Mouse (Mus musculus): ENCODE data around the gene Slc7a11. TPM values are rescaled to one million over a fixed set of nuclear protein-coding genes. Genes with fewer than 3 reads are reported as not detected.

Slc7a11 gene
- polyA plus RNA-seq, 1 experiment from 2014 or later = 0.26 TPM

DNA sequence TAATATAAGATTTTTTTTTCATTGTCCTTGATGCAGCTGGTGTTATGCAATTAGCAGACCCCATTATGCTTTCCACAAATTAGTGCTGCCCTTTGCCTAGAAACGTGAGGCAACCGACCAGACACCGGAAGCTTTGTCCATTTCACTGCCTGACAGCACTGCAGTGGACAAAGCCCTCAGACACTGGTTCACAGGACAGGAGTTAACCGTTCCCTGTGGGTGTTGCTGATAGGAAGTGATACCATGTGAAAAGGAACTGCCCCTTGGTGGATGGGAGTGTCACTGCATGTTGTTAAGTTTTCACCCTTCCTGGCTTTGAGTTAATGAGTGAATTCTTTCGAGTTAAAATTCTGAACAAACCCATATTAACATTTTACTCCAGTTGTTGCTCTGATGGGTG is 60.7 kb downstream of the Slc7a11 start:
- H3K9me3 ChIP-seq (replicated peaks; ENCODE audit: control insufficient read depth, low read length) = no peaks in the 10 kb centered on the region
- no peak overlapping the region for H3K27ac ChIP-seq (ENCODE audit: low read length)
- H3K4me2 ChIP-seq (ENCODE audit: low read depth, low read length) = peak overlapping the region; percentile 55; the same call in 1 of the 2 replicates
- ATAC-seq (ENCODE audit: insufficient read depth, low FRiP score) = no peak
- WGBS = 36% methylated on average over 5 of the region's 5 CpGs
- H3K27me3 ChIP-seq (ENCODE audit: control insufficient read depth, insufficient read depth, low read length) = no peaks in the 10 kb centered on the region
- no peaks in the 10 kb centered on the region for H3K4me1 ChIP-seq (ENCODE audit: control insufficient read depth, insufficient read depth, low read length)
- H3K4me3 ChIP-seq (replicated peaks; ENCODE audit: low read length) = no peak overlapping the region
- no peaks in the 10 kb centered on the region for H3K36me3 ChIP-seq (ENCODE audit: control insufficient read depth, insufficient read depth, low read length)
- H3K9ac ChIP-seq (ENCODE audit: low read length) = no peak overlapping the region

DNA sequence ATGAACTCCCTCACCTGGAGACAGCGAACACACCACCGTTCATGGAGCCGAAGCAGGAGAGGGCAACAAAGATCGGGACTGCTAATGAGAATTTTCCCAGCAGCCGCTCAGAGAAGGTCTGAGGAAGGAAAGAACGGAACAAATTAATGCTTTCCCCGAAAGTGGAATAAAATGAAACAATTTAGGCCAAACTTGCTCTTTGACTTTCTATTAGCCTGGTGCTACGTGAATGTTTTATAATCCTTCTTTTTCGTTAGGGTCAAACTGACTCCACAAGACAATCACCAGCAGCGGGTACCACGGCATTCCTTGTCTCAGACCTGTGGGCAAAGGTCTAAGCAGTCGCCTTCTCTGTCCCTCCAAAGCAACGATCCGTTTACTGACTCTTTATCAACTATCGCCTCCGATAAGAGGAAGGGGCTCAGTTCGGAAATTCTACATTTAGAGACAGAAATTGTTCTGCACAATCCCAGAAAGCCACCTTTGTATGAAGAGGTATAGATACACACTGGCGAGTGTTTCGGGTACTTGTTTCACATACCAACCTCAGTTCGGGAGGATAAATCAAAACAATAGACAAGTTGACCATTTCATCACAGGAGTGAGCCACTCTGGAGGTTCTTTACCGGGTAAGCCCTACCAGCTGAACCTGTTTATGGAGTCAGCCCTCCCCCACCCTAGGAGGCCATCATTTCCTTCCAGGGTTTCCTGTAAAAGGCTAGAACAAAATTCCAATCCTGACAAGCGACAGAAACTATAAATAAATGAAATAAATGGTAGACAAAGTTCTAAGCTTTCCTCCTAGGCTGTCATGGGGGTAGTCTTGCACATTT is 61.3 kb downstream of the Slc7a11 start:
- 17% methylated on average over 22 of the region's 22 CpGs for WGBS
- Histone ChIP-seq H3K9me3 (replicated peaks; ENCODE audit: control insufficient read depth, low read length) (no peaks in the 10 kb centered on the region), H3K27ac (ENCODE audit: low read length) (peak overlapping the region; percentile 14; the same call in 1 of the 2 replicates), H3K9ac (ENCODE audit: low read length) (peak overlapping the region; percentile 52), H3K4me1 (ENCODE audit: control insufficient read depth, insufficient read depth, low read length) (no peaks in the 10 kb centered on the region), H3K4me3 (replicated peaks; ENCODE audit: low read length) (peak overlapping the region; percentile 44), H3K4me2 (ENCODE audit: low read depth, low read length) (peak overlapping the region; percentile 55), H3K27me3 (ENCODE audit: control insufficient read depth, insufficient read depth, low read length) (no peaks in the 10 kb centered on the region), H3K36me3 (ENCODE audit: control insufficient read depth, insufficient read depth, low read length) (no peaks in the 10 kb centered on the region)
- peak; percentile 53; the same call in 1 of the 2 replicates for ATAC-seq (ENCODE audit: insufficient read depth, low FRiP score)

DNA sequence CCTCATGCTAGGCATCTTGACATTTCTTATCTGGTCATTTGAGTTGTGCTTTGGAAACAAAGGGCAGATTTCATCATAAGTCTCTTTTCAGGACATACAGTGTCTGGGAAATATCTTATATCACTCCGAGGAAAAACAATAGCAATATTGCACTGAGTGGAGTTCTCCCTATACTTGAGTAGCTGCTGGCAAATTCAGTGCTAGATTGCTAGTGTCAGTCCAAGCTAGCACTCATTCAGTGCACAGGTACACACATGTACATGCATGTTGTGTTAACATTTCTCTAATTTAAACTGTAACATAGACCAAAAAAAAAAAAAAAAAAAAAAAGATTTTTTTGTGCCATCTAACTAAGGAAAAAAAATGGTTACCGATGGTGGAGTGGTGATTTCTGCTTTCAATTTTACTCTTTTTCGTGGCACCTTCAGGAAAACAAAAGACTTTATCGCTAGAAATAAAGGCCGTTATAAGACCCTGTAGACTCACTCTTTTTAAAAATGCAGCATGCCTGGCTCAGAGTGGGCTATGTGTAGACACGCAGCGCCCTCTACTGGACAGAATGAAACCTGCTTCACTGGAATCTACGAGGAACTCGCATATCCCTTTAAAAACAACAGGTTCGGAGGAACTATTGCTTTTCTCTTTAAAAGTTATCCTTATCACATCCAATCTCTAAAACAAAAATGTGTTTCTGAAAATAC is 62.1 kb downstream of the Slc7a11 start:
- Histone ChIP-seq H3K4me3 (replicated peaks; ENCODE audit: low read length) (peak overlapping the region; percentile 44), H3K27ac (ENCODE audit: low read length) (no peak overlapping the region), H3K4me1 (ENCODE audit: control insufficient read depth, insufficient read depth, low read length) (0 out of 2 replicates have a peak, but pooled peaks cover 1% of the 10 kb centered on the region), H3K27me3 (ENCODE audit: control insufficient read depth, insufficient read depth, low read length) (no peaks in the 10 kb centered on the region), H3K9ac (ENCODE audit: low read length) (peak overlapping the region; percentile 52), H3K36me3 (ENCODE audit: control insufficient read depth, insufficient read depth, low read length) (no peaks in the 10 kb centered on the region), H3K4me2 (ENCODE audit: low read depth, low read length) (peak overlapping the region; percentile 55), H3K9me3 (replicated peaks; ENCODE audit: control insufficient read depth, low read length) (no peaks in the 10 kb centered on the region)
- ATAC-seq (ENCODE audit: insufficient read depth, low FRiP score) = peak; percentile 78; the same call in 1 of the 2 replicates
- 15% methylated on average over 10 of the region's 10 CpGs for WGBS

DNA sequence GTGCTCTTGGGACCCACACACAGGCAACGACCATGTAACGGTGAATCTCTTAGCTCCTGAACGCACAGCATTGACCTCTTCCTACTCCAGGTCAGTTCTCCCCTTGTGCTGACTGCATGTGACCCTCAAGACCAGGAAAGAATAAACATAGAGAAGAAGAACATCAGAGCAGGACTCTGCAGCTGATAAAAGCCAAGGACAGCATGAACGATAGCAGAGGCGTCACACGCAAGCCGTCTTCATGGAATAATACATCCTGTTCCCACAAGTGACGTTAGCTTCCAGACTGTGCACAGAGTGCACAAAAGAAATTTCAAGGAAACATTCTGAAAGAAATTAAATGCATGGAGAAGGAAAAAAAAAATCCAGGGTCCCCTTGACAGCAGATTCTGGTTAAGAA is 63.5 kb downstream of the Slc7a11 start:
- Histone ChIP-seq H3K9me3 (replicated peaks; ENCODE audit: control insufficient read depth, low read length) (no peaks in the 10 kb centered on the region), H3K27me3 (ENCODE audit: control insufficient read depth, insufficient read depth, low read length) (no peaks in the 10 kb centered on the region), H3K4me3 (replicated peaks; ENCODE audit: low read length) (no peak overlapping the region), H3K36me3 (ENCODE audit: control insufficient read depth, insufficient read depth, low read length) (no peaks in the 10 kb centered on the region), H3K27ac (ENCODE audit: low read length) (no peak overlapping the region), H3K4me2 (ENCODE audit: low read depth, low read length) (no peak overlapping the region), H3K9ac (ENCODE audit: low read length) (no peak overlapping the region), H3K4me1 (ENCODE audit: control insufficient read depth, insufficient read depth, low read length) (0 out of 2 replicates have a peak, but pooled peaks cover 4% of the 10 kb centered on the region)
- 75% methylated on average over 8 of the region's 8 CpGs for WGBS
- ATAC-seq (ENCODE audit: insufficient read depth, low FRiP score) = no peak

DNA sequence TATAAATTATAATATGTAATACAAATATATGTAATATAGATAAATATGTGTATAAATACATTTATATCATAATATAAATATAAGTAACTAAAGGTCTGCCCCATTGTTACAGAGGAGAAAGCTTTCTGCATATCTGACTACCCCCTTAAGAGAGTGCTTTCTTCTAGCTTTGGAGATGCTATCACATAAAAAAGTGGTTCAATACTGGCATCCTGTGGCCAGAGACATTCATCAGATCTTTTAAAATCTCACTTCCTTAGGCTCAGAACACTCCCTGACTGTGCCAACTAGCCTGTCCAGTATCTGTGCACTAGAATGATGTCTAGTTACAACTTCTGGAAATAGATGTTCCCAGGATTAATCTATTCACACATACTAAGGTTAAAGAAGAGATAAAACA is 67.9 kb downstream of the Slc7a11 start:
- Histone ChIP-seq H3K9me3 (replicated peaks; ENCODE audit: control insufficient read depth, low read length) (no peaks in the 10 kb centered on the region), H3K4me3 (replicated peaks; ENCODE audit: low read length) (no peak overlapping the region), H3K36me3 (ENCODE audit: control insufficient read depth, insufficient read depth, low read length) (no peaks in the 10 kb centered on the region), H3K4me1 (ENCODE audit: control insufficient read depth, insufficient read depth, low read length) (0 out of 2 replicates have a peak, but pooled peaks cover 4% of the 10 kb centered on the region), H3K27ac (ENCODE audit: low read length) (no peak overlapping the region), H3K9ac (ENCODE audit: low read length) (no peak overlapping the region), H3K27me3 (ENCODE audit: control insufficient read depth, insufficient read depth, low read length) (no peaks in the 10 kb centered on the region), H3K4me2 (ENCODE audit: low read depth, low read length) (no peak overlapping the region)
- ATAC-seq (ENCODE audit: insufficient read depth, low FRiP score) = no peak

DNA sequence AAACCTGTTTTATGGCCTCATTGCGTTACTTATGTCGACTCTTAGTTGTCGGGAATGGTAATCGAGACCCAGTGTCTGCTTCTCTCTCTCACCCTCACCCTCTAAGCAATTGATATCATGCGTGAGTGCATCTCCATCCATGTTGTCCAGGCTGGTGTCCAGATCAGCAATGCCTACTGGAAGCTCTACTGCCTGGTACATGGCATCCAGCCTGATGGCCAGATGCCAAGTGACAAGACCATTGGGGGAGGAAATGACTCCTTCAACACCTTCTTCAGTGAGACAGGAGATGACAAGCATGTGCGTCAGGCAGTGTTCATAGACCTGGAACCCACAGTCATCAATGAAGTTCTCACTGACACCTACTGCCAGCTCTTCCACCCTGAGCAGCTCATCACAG is 73.6 kb downstream of the Slc7a11 start:
- no peak for ATAC-seq (ENCODE audit: insufficient read depth, low FRiP score)
- no peaks in the 10 kb centered on the region for H3K9me3 ChIP-seq (replicated peaks; ENCODE audit: control insufficient read depth, low read length)
- no peak overlapping the region for H3K4me3 ChIP-seq (replicated peaks; ENCODE audit: low read length)
- H3K27ac ChIP-seq (ENCODE audit: low read length) = no peak overlapping the region
- no peaks in the 10 kb centered on the region for H3K36me3 ChIP-seq (ENCODE audit: control insufficient read depth, insufficient read depth, low read length)
- H3K4me2 ChIP-seq (ENCODE audit: low read depth, low read length) = no peak overlapping the region
- no peak overlapping the region for H3K9ac ChIP-seq (ENCODE audit: low read length)
- H3K4me1 ChIP-seq (ENCODE audit: control insufficient read depth, insufficient read depth, low read length) = no peaks in the 10 kb centered on the region
- no peaks in the 10 kb centered on the region for H3K27me3 ChIP-seq (ENCODE audit: control insufficient read depth, insufficient read depth, low read length)
- 88% methylated on average over 6 of the region's 6 CpGs for WGBS

DNA sequence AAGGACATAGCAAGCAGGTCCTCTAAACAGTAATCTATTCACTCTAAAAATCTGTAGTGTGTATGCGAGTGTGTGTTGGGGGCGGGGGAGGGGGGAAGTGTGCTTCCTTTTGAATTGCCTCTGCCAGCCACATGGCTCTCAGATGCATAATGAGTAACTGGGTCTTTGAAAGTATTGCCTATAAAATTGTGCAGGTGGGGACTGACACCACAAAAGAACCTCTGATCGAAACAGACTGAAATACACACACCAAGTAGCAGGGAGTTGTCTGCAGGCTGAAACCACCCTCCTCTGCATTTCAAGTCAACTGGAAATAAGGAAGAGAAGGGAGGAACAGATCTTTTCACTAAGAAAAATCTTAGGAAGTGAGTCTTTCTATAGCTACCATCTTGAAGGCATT is 76.2 kb downstream of the Slc7a11 start:
- 63% methylated on average over 3 of the region's 3 CpGs for WGBS
- Histone ChIP-seq H3K4me2 (ENCODE audit: low read depth, low read length) (no peak overlapping the region), H3K4me1 (ENCODE audit: control insufficient read depth, insufficient read depth, low read length) (no peaks in the 10 kb centered on the region), H3K27me3 (ENCODE audit: control insufficient read depth, insufficient read depth, low read length) (no peaks in the 10 kb centered on the region), H3K9me3 (replicated peaks; ENCODE audit: control insufficient read depth, low read length) (no peaks in the 10 kb centered on the region), H3K9ac (ENCODE audit: low read length) (no peak overlapping the region), H3K36me3 (ENCODE audit: control insufficient read depth, insufficient read depth, low read length) (no peaks in the 10 kb centered on the region), H3K27ac (ENCODE audit: low read length) (no peak overlapping the region), H3K4me3 (replicated peaks; ENCODE audit: low read length) (no peak overlapping the region)
- ATAC-seq (ENCODE audit: insufficient read depth, low FRiP score) = no peak

DNA sequence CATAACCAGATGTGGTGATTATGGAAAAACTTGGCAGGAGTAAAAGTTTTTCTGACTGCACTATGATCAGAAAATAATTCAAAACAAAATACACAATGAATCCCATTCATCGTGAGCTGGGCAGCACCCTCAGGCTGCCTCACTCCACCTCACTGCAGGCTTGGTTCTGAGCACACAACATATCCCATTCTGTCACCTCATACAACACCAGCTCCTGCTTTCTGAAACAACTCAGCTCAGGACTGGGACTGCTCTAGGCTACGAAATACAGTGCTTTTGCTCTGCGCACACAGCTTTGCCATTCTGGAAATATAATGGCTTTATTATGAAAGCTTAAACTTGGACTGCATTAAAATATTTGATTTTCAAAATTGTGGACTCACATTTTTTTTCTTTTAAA is 79.8 kb downstream of the Slc7a11 start:
- H3K4me3 ChIP-seq (replicated peaks; ENCODE audit: low read length) = no peak overlapping the region
- no peak overlapping the region for H3K4me2 ChIP-seq (ENCODE audit: low read depth, low read length)
- no peak for ATAC-seq (ENCODE audit: insufficient read depth, low FRiP score)
- 71% methylated on average over 3 of the region's 3 CpGs for WGBS
- H3K27ac ChIP-seq (ENCODE audit: low read length) = no peak overlapping the region
- no peaks in the 10 kb centered on the region for H3K36me3 ChIP-seq (ENCODE audit: control insufficient read depth, insufficient read depth, low read length)
- no peaks in the 10 kb centered on the region for H3K27me3 ChIP-seq (ENCODE audit: control insufficient read depth, insufficient read depth, low read length)
- no peaks in the 10 kb centered on the region for H3K4me1 ChIP-seq (ENCODE audit: control insufficient read depth, insufficient read depth, low read length)
- no peaks in the 10 kb centered on the region for H3K9me3 ChIP-seq (replicated peaks; ENCODE audit: control insufficient read depth, low read length)
- H3K9ac ChIP-seq (ENCODE audit: low read length) = no peak overlapping the region

DNA sequence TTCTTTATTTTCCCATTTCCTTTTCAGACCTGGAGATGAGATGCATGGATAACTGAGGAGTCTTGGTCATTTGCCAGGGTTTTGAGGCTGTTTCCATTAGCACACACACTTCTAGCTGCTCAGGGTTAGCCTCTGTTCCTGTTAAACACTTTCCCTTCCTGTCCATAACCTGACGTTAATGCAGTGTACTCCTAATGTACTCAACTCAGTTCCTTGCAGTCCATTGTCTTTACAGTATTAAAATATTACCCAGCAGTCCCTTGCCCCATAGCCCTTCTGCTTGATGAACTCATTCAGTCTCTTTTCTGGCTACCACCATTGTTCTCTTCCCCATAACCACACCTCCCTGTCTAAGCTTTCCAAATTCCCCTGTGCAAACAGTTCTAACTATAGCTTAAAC is 96.3 kb downstream of the Slc7a11 start:
- peak; percentile 62 for ATAC-seq (ENCODE audit: insufficient read depth, low FRiP score)
- no peaks in the 10 kb centered on the region for H3K4me1 ChIP-seq (ENCODE audit: control insufficient read depth, insufficient read depth, low read length)
- no peaks in the 10 kb centered on the region for H3K36me3 ChIP-seq (ENCODE audit: control insufficient read depth, insufficient read depth, low read length)
- H3K9ac ChIP-seq (ENCODE audit: low read length) = no peak overlapping the region
- WGBS = 27% methylated on average over 1 of the region's 1 CpGs
- H3K27ac ChIP-seq (ENCODE audit: low read length) = 0 out of 2 replicates have a peak overlapping the region, but pooled peaks have one; percentile 2
- H3K27me3 ChIP-seq (ENCODE audit: control insufficient read depth, insufficient read depth, low read length) = no peaks in the 10 kb centered on the region
- H3K9me3 ChIP-seq (replicated peaks; ENCODE audit: control insufficient read depth, low read length) = no peaks in the 10 kb centered on the region
- H3K4me2 ChIP-seq (ENCODE audit: low read depth, low read length) = no peak overlapping the region
- H3K4me3 ChIP-seq (replicated peaks; ENCODE audit: low read length) = no peak overlapping the region
